Mouse (Mus musculus): ENCODE data around the gene Epn2. TPM values are rescaled to one million over a fixed set of nuclear protein-coding genes. Genes with fewer than 3 reads are reported as not detected.
A peak's percentile ranks its signal among the peaks of the same experiment; 100 is the strongest.

Gene Epn2
- polyA plus RNA-seq, 1 experiment from 2014 or later: 78.0 TPM

DNA sequence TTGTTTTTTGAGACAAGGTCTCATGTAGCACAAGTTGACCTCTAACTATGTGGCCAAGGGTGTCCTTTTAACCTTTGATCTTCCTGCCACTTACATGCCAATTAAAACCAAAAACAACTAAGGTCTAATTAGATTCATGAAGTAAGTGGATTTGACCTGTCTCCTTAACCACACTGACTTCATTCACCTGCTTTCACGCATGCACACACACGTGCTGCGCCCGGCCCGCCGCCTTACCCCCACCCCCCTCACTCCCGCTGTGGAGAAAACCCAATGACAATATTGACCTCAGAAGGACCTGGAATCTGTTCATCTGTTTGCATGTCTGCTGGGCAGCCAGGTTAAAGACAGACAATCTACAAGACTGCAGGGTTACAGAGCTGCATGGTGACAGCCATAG is 38.8 kb downstream of the Epn2 start:
- Histone ChIP-seq H3K27ac (ENCODE audit: low read length) (no peak overlapping the region), H3K9ac (ENCODE audit: low read depth, low read length) (no peak overlapping the region), H3K9me3 (replicated peaks; ENCODE audit: control insufficient read depth, low read length, poor library complexity, severe bottlenecking) (no peaks in the 10 kb centered on the region), H3K27me3 (ENCODE audit: control insufficient read depth, insufficient read depth, low read depth, low read length) (no peaks in the 10 kb centered on the region), H3K4me3 (ENCODE audit: low read depth, low read length) (no peak overlapping the region), H3K4me2 (ENCODE audit: low read length) (no peak overlapping the region), H3K4me1 (ENCODE audit: control insufficient read depth, insufficient read depth, low read length) (peaks cover 6% of the 10 kb centered on the region; the same call in 1 of the 2 replicates), H3K36me3 (ENCODE audit: control insufficient read depth, insufficient read depth, low read length) (peaks cover 4% of the 10 kb centered on the region)
- no peak for ATAC-seq
- WGBS: 88% methylated on average over 7 of the region's 7 CpGs

- H3K27ac ChIP-seq (ENCODE audit: low read length): no peak overlapping the region
- H3K27me3 ChIP-seq (ENCODE audit: control insufficient read depth, insufficient read depth, low read depth, low read length): no peaks in the 10 kb centered on the region
- H3K9ac ChIP-seq (ENCODE audit: low read depth, low read length): no peak overlapping the region
- no peak overlapping the region for H3K4me3 ChIP-seq (ENCODE audit: low read depth, low read length)
- H3K9me3 ChIP-seq (replicated peaks; ENCODE audit: control insufficient read depth, low read length, poor library complexity, severe bottlenecking): no peaks in the 10 kb centered on the region
- H3K4me1 ChIP-seq (ENCODE audit: control insufficient read depth, insufficient read depth, low read length): no peaks in the 10 kb centered on the region
- H3K36me3 ChIP-seq (ENCODE audit: control insufficient read depth, insufficient read depth, low read length): no peaks in the 10 kb centered on the region; the same call in 1 of the 2 replicates
- 89% methylated on average over 3 of the region's 3 CpGs for WGBS
- ATAC-seq: no peak
- H3K4me2 ChIP-seq (ENCODE audit: low read length): no peak overlapping the region
Measured at GRCm38 (mm10) chr11:61537362-61537761, 42.1 kb downstream of the Epn2 start.

GRCm38 (mm10) chr11:61536952-61537351 is 42.5 kb downstream of the Epn2 start:
- no peaks in the 10 kb centered on the region for H3K4me1 ChIP-seq (ENCODE audit: control insufficient read depth, insufficient read depth, low read length)
- no peak for ATAC-seq
- H3K9ac ChIP-seq (ENCODE audit: low read depth, low read length): no peak overlapping the region
- no peak overlapping the region for H3K27ac ChIP-seq (ENCODE audit: low read length)
- H3K9me3 ChIP-seq (replicated peaks; ENCODE audit: control insufficient read depth, low read length, poor library complexity, severe bottlenecking): no peaks in the 10 kb centered on the region
- H3K4me3 ChIP-seq (ENCODE audit: low read depth, low read length): no peak overlapping the region
- H3K36me3 ChIP-seq (ENCODE audit: control insufficient read depth, insufficient read depth, low read length): no peaks in the 10 kb centered on the region; the same call in 1 of the 2 replicates
- H3K4me2 ChIP-seq (ENCODE audit: low read length): no peak overlapping the region
- WGBS: 70% methylated on average over 3 of the region's 3 CpGs
- H3K27me3 ChIP-seq (ENCODE audit: control insufficient read depth, insufficient read depth, low read depth, low read length): no peaks in the 10 kb centered on the region

- Histone ChIP-seq H3K9ac (ENCODE audit: low read depth, low read length) (no peak overlapping the region), H3K27ac (ENCODE audit: low read length) (no peak overlapping the region), H3K4me1 (ENCODE audit: control insufficient read depth, insufficient read depth, low read length) (no peaks in the 10 kb centered on the region), H3K9me3 (replicated peaks; ENCODE audit: control insufficient read depth, low read length, poor library complexity, severe bottlenecking) (no peaks in the 10 kb centered on the region), H3K27me3 (ENCODE audit: control insufficient read depth, insufficient read depth, low read depth, low read length) (no peaks in the 10 kb centered on the region), H3K4me3 (ENCODE audit: low read depth, low read length) (no peak overlapping the region), H3K4me2 (ENCODE audit: low read length) (no peak overlapping the region), H3K36me3 (ENCODE audit: control insufficient read depth, insufficient read depth, low read length) (no peaks in the 10 kb centered on the region; the same call in 1 of the 2 replicates)
- 75% methylated on average over 1 of the region's 1 CpGs for WGBS
- ATAC-seq: no peak
Measured at GRCm38 (mm10) chr11:61535530-61535929, 44.0 kb downstream of the Epn2 start.

DNA sequence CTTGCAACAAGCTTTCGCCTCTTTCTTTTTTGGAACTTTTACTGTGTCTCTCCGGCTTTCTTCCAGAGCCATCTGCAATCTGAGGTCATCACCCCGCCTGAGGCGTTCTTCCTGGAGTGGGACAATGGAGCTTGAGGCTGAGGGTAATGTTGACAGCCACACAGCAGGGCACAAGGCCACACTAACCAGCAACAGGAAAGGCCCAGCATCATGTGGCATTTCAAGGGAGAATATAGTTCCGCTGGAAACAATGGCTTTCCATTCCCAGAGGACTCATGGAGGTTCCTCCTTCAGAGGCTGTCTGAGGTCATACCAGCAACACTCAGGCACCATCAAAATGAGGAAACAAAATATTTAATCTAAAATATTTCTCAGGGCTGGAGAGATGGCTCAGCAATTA is 45.9 kb downstream of the Epn2 start:
- no peaks in the 10 kb centered on the region for H3K9me3 ChIP-seq (replicated peaks; ENCODE audit: control insufficient read depth, low read length, poor library complexity, severe bottlenecking)
- 80% methylated on average over 5 of the region's 5 CpGs for WGBS
- no peak overlapping the region for H3K27ac ChIP-seq (ENCODE audit: low read length)
- no peak overlapping the region for H3K9ac ChIP-seq (ENCODE audit: low read depth, low read length)
- H3K27me3 ChIP-seq (ENCODE audit: control insufficient read depth, insufficient read depth, low read depth, low read length): no peaks in the 10 kb centered on the region
- H3K4me2 ChIP-seq (ENCODE audit: low read length): no peak overlapping the region
- H3K4me1 ChIP-seq (ENCODE audit: control insufficient read depth, insufficient read depth, low read length): peaks cover 5% of the 10 kb centered on the region; the same call in 1 of the 2 replicates
- ATAC-seq: no peak
- no peak overlapping the region for H3K4me3 ChIP-seq (ENCODE audit: low read depth, low read length)
- H3K36me3 ChIP-seq (ENCODE audit: control insufficient read depth, insufficient read depth, low read length): no peaks in the 10 kb centered on the region; the same call in 1 of the 2 replicates

- Histone ChIP-seq H3K4me2 (ENCODE audit: low read length) (no peak overlapping the region), H3K9me3 (replicated peaks; ENCODE audit: control insufficient read depth, low read length, poor library complexity, severe bottlenecking) (no peaks in the 10 kb centered on the region), H3K27me3 (ENCODE audit: control insufficient read depth, insufficient read depth, low read depth, low read length) (no peaks in the 10 kb centered on the region), H3K9ac (ENCODE audit: low read depth, low read length) (no peak overlapping the region), H3K4me3 (ENCODE audit: low read depth, low read length) (no peak overlapping the region), H3K27ac (ENCODE audit: low read length) (no peak overlapping the region), H3K36me3 (ENCODE audit: control insufficient read depth, insufficient read depth, low read length) (no peaks in the 10 kb centered on the region; the same call in 1 of the 2 replicates), H3K4me1 (ENCODE audit: control insufficient read depth, insufficient read depth, low read length) (peaks cover 5% of the 10 kb centered on the region; the same call in 1 of the 2 replicates)
- 89% methylated on average over 2 of the region's 2 CpGs for WGBS
- no peak for ATAC-seq
Measured at GRCm38 (mm10) chr11:61532820-61533219, 46.7 kb downstream of the Epn2 start.

- H3K27ac ChIP-seq (ENCODE audit: low read length): peak overlapping the region; percentile 34
- ATAC-seq: peak; percentile 67
Measured at GRCm38 (mm10) chr11:61529268-61529713, 50.2 kb downstream of the Epn2 start.

GRCm38 (mm10) chr11:61526872-61527271 is 52.6 kb downstream of the Epn2 start:
- Histone ChIP-seq H3K27me3 (ENCODE audit: control insufficient read depth, insufficient read depth, low read depth, low read length) (no peaks in the 10 kb centered on the region), H3K4me3 (ENCODE audit: low read depth, low read length) (no peak overlapping the region), H3K4me2 (ENCODE audit: low read length) (no peak overlapping the region), H3K36me3 (ENCODE audit: control insufficient read depth, insufficient read depth, low read length) (peaks cover 6% of the 10 kb centered on the region; the same call in 1 of the 2 replicates), H3K9me3 (replicated peaks; ENCODE audit: control insufficient read depth, low read length, poor library complexity, severe bottlenecking) (no peaks in the 10 kb centered on the region), H3K9ac (ENCODE audit: low read depth, low read length) (no peak overlapping the region), H3K4me1 (ENCODE audit: control insufficient read depth, insufficient read depth, low read length) (peaks cover 5% of the 10 kb centered on the region; the same call in 1 of the 2 replicates), H3K27ac (ENCODE audit: low read length) (no peak overlapping the region)
- ATAC-seq: no peak
- WGBS: 86% methylated on average over 1 of the region's 1 CpGs

More at GRCm38 (mm10) chr11:61529268-61529713, 50.2 kb downstream of the Epn2 start:
- H3K4me1 ChIP-seq (ENCODE audit: control insufficient read depth, insufficient read depth, low read length): peaks cover 5% of the 10 kb centered on the region; the same call in 1 of the 2 replicates
- no peaks in the 10 kb centered on the region for H3K27me3 ChIP-seq (ENCODE audit: control insufficient read depth, insufficient read depth, low read depth, low read length)
- no peak overlapping the region for H3K4me3 ChIP-seq (ENCODE audit: low read depth, low read length)
- no peaks in the 10 kb centered on the region for H3K9me3 ChIP-seq (replicated peaks; ENCODE audit: control insufficient read depth, low read length, poor library complexity, severe bottlenecking)
- no peaks in the 10 kb centered on the region; the same call in 1 of the 2 replicates for H3K36me3 ChIP-seq (ENCODE audit: control insufficient read depth, insufficient read depth, low read length)
- 17% methylated on average over 4 of the region's 4 CpGs for WGBS
- no peak overlapping the region for H3K4me2 ChIP-seq (ENCODE audit: low read length)
- no peak overlapping the region for H3K9ac ChIP-seq (ENCODE audit: low read depth, low read length)

DNA sequence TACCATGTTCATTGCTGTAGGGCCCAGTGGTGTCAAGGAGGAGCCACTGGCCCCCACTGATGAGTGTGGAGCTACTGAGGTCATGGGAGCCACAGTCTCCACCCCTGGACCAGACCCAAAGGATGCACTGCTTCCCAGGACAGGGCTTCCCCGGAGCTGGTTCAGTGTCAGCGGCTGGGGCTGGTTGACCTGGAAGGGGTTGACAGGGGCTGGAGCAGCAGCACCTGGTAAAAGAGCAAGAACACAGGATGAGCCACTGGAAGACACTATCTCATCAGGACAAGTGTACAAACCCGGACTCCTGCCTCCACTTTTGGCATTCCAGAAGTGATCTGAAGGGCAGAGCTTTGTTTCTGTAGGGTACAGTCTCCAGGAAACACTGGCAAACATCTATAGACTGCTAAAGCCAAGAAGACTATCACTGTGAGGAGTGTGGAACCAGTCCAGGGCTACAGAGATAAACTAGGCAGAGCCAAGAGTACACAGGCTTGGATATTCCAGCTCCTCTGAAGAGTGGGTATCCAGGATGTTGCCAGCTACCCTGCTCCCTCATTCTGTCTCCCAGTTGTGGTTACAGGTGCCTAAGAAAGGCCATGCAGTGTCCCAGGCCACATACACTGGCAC is 59.9 kb downstream of the Epn2 start:
- ATAC-seq: no peak
- 85% methylated on average over 3 of the region's 3 CpGs for WGBS
- no peaks in the 10 kb centered on the region for H3K9me3 ChIP-seq (replicated peaks; ENCODE audit: control insufficient read depth, low read length, poor library complexity, severe bottlenecking)
- no peaks in the 10 kb centered on the region for H3K4me1 ChIP-seq (ENCODE audit: control insufficient read depth, insufficient read depth, low read length)
- peaks cover 32% of the 10 kb centered on the region for H3K36me3 ChIP-seq (ENCODE audit: control insufficient read depth, insufficient read depth, low read length)
- no peak overlapping the region for H3K9ac ChIP-seq (ENCODE audit: low read depth, low read length)
- no peak overlapping the region for H3K4me2 ChIP-seq (ENCODE audit: low read length)
- no peak overlapping the region for H3K27ac ChIP-seq (ENCODE audit: low read length)
- no peak overlapping the region for H3K4me3 ChIP-seq (ENCODE audit: low read depth, low read length)
- no peaks in the 10 kb centered on the region for H3K27me3 ChIP-seq (ENCODE audit: control insufficient read depth, insufficient read depth, low read depth, low read length)
